Mouse (Mus musculus) spleen, postnatal 10 days (tissue): ENCODE measurements around the gene Sdhaf2.

ENCODE experiments used
- DNase-seq, 2 experiments: peaks; one replicate each; pipeline ENCODE4 v3.0.0; 2021 to 2022; ENCODE audit warnings: low spot score in 2 of 2

Sdhaf2 gene

DNA sequence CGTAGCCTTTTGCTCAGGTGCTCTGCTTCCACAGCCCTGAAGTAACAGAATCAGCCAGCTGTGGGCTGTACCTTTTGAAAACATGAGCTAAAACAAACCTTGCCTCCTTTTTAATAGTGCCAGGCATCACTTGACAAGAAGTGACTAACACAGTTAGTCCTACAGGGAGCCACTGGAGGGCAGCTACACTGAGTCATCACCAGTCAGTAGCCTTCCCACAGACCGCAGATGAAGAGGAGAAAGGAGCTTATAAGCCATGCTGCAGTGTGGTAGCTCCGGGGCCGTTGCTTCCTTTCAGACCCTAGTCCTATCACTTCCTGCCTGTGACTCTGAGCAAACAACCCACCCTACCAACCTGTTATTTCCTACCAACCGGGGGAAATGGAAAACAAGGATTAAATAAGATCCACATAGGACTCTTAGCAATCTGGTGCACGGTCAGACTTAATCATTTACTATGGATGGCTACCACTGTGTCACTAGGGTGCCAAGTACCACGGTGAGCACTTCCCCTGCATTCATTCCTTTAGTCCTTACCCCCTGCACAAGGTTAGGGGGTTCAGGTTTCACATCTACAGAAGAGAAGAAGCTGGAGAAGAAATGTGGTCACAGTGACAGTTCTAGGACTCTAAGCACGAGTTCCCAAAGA, 28.3 kb downstream of the Sdhaf2 start:
- DNase-seq, result no peak

DNA sequence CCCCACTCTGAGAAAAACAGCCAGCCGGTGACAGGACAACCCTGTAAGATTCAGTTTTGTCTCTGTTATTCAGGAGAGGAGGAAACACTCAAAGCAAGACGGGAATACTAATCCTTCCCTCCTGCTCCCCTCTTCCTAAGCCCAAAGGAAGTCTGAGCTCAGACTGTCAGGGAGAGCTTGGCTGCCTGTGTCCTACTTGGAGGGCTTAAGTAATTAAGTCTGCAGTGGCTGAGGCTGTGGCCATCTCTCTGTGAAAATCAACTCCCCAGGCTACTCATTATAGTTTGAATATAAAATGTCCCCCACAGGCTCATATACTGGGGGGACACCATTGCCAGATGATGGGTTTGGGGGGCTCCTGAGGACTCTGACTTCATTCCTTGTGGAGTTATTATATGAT, 29.0 kb downstream of the Sdhaf2 start:
- DNase-seq, result no peak

DNA sequence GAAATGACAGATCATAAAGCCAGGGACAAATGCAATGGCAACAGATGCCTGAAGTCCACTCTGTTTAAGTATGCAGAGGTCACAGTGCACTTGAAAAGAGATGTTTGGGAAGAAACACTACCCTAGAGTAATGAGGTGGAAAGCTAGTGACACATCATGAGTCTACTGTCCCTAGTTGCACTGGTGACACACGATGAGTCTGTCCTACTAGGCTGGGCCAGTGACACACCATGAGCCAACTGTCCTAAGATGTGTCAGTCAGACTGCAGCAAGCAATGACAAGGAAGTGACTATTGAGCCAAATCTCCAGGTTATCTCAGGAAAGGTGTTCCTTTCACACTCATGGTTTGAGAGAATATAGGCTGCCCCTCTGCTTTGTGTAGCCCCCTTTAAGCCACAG, 30.3 kb downstream of the Sdhaf2 start:
- no peak for DNase-seq

DNA sequence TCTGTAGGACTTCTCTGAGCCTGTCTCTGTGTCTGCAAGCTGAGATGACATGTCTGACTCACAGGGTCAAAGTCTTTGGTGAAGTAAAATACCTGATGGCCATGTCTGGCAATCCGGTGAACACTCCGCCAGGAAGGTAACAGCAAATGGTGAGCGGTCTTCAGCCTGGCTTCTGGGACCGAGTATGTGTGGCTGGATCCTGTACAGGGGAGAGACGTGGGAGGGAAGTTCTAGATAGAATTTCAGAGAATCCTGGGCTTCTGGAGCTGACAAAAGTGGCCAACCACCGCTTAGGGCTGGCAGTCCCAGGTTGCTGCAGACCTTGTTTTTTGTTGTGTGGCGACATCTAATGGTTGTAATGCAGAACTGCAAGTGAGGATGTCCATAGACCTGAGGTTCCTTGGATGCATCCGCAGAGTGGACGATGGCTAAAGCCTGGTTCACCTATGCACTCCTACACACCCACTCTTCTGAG, 39.6 kb downstream of the Sdhaf2 start:
- DNase-seq, result peak; percentile 18 to 48

DNA sequence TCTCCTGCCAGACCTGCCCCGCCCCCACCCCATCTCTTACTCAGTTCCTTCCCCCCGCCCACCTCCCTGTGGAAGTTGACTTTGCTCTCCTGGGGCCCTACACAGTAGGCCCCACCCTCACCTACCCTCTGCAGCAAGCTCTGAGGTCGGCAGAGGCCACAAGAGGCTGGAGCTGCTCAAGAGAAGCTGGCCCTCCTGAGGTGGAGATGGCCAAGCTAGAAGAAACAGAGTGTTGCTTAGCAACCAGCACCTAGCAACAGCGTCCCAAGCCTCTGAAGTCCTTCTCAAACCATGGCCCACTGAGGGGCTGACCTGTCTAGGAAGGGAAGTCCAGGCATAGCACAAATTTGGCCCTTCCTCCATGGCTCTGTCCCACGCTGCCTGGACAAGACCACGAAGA, 43.2 kb downstream of the Sdhaf2 start, which contains the start of gene Ppp1r32:
Gene Ppp1r32, minus strand, starts transcription at position 226 of the 400 bp plus-strand sequence.
- DNase-seq, result no peak

DNA sequence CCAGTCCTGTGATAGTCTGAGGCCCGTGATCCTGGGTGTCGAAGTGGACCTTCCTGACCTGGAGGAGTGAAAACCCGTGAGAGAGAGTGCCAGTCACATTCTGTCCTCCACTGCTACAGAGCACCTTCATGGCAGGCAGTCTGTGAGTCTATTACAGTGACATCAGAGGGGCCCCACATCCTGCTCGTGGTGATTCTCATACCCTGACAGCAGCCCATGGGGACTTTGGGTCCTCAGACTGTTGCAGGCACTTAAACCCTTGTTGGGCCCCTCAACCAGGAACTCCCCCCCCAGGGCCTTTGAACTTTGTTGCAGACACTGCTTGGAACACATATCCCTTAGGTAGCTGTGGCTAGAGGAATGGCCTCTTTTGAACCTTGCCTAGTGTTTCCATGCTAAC, 46.4 kb downstream of the Sdhaf2 start:
- DNase-seq, result no peak

DNA sequence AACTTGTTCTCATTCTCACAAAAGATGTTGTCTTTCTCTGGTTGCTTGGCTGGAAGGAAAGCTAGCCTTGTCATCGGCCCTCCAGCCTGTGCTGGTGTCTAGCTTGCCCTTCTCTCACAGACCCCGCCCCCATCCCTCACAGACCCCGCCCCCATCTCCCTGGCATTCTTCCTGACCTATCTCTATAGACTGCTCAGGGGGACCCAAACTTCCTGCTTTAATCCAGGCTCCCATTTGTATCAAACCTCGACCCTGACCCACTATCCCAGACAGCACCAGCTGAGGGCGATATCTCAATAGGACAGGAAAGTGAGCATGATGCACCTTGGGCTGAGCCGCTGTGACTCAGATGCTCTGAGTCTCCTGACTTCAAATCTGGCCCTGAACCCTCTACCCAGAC, 52.2 kb downstream of the Sdhaf2 start:
- DNase-seq, result no peak

DNA sequence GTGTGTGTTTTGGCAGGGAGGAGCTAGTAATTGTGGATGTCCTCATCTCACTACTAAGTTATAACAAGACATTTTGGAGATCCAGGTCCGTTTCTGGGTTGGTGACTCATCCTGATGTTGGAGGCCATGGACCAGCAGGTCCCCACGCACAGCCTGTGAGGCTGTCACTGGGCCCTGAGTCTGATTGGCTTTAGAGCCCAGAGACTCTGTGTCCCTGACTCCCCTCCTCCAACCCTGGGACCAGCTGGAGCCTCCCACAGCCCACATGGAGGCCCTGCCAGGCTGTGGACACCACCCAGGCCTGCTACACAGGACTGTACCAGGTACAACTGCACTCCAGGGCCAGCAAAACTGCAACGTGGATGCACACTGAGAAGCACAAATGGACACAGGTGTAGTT, 53.0 kb downstream of the Sdhaf2 start:
- DNase-seq, result no peak

DNA sequence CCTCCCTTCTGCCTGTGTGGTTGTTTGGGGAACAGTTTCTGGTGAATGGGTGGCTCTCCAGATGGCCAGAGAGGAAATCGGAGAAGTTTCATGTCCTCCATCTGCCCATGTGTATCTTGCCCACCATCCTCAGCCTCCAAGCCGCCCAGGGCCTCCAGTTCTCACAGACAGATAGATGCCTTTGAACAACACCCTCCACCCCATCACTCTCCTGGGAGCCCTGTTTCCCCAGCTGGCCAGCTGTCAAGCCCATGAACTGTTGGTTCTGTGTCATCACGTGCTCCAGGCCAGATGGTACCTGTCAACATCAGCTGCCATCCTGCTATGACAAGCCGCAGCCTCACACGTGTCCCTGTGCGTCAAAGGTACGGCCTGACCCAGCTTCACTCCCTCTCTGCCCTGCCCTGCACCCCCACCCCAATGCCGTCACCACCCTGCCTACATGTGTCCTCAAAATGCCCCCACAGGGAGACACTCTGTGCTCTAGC, 56.7 kb downstream of the Sdhaf2 start:
- DNase-seq, result peak in 1 of 2 experiments; percentile 43

DNA sequence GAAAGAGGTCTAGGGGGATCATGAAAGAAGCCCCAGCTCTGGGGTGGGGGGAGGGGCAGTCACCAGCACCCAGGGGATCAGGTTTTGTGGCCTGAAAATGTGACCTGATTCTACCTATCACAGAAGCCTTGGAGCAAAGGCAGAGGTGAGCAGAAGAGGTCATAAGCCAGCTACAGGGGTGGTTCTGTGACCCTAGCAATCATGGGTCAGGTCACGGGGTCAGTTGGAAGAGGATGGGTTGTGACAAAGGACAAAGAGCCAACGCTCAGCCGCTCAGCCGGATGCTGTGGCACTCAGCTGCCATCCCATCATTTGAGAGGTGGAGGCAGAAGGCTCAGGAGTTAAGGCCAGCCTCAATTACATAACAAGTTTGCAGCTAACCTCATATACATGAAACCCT, 61.5 kb downstream of the Sdhaf2 start:
- no peak for DNase-seq

DNA sequence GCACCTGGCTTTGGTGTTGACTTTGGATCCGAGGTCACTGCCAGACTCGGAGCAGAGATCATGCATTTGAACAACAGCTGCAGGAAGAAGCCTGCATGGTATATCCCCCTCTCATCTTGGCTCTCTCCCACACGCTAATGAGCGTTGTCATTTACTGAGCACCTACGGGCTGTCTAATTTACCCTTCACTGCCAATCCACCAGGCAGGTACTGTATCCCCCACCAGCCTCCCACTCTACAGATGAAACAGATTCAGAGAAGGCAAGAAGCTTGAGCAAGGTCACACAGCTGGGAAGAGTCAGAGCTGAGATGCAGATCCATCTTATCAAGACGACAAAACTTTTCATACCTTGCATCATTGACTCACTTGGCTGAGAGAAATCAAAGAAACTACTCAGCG, 64.4 kb downstream of the Sdhaf2 start:
- DNase-seq, result no peak

DNA sequence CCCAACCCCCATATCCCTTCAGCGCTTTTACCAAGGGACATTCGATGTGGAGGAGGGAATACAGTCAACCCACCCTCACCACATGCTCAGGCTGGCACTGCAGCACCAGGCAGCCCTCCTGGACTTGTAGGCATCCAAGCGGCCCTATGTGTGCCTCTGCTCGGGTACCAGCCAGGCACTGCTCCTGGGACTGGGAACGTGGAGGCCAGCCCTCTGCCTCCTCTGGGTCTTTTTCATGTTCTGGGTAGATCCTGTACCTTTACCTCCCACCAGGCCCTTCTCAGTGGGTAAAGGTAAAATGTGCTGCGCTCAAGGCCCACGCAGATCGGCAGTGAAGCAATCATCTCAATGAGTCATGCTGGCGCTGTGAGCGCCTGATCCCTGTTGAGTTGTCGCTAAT, 66.0 kb downstream of the Sdhaf2 start:
- DNase-seq, result no peak

DNA sequence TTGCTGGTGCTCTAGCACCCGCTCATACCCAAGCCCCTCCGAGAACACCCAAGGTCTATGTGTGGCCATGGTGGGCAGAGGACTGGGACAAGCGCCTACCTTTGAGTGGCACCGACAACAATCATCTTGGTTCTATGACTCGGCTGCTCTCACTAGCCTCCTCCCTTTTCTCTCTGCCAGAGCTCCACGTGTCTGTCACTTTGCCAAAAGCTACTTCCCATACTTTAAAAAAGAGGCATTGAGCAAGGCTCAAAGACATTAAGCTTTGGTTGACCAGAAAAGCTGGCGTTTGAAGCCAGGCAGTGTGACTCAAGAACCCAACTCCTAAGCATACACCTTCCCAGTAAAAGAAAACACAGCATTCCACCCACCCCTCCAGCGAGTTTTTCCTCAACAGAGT, 67.8 kb downstream of the Sdhaf2 start:
- DNase-seq, result no peak

DNA sequence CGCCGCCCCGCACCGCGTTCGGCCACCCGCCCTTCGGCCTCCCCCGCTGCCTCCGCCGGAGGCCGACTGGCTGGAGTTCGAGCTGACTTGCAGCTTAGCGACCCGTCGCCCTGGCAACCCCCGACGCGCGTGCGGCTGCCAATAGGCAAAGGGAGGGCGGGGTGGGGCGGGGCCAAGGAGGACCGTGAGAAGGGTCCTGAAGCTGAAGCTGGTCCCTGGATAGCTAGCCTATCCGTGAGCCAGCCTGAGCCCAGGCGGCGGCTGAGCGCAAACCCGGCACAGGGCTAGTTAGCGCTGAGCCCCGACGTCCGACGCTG, 68.5 kb downstream of the Sdhaf2 start:
- DNase-seq, result peak in 1 of 2 experiments; percentile 56

DNA sequence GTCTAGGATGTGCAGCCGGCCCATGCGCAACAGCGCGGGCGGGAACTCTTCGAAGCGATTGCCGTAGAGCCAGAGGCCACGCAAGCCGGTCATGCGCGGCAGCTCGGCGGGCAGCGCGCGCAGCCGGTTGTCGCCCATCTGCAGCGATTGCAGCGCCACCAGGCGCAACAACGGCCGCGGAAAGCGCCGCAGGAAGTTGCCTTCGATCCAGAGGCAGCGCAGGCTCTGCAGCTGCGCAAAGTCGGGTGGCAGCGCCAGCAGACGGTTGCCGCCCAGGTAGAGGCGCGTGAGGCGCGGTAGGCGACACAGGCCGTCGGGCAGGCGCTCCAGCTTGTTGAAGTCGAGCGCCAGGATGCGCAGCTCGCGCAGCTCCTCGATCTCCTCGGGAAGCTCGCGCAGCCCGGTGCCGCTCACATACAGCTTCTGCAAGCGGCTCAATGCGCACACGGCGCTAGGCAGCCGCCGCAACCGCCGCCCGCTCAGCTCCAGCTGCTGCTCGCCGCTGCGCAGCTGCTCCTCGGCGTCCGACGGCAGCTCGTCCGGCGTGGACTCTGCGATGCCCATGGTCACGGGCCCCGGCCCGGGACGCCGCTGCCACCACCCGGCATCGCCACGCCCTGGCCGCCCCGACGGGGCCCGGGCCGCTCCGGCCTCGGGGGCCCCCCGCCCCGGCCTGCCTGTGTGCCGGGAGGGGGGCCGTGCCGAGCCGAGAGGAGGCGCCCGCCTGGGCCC, 69.0 kb downstream of the Sdhaf2 start, which contains the start of gene Lrrc10b:
Gene Lrrc10b, minus strand, starts transcription at position 722 of the 732 bp plus-strand sequence.
- DNase-seq, result peak; percentile 29 to 65

DNA sequence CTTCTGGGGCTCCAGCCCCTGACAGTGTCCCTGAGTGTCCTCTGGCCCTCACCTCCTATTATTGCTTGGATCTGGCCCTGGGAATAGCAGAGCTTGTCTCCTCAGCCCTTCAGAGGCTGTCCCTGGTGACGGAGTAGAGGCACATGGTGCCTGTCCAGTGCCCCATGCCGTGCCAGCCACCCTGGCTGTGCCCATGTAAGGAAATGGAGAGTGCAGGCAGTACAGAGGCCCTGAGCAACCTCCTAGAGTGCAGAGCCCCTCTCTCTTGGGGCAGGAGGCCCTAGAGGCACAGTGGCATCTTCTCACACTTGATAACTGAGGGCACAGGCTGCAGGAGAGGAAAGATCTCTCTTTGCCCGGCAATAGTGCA, 70.5 kb downstream of the Sdhaf2 start:
- no peak for DNase-seq

DNA sequence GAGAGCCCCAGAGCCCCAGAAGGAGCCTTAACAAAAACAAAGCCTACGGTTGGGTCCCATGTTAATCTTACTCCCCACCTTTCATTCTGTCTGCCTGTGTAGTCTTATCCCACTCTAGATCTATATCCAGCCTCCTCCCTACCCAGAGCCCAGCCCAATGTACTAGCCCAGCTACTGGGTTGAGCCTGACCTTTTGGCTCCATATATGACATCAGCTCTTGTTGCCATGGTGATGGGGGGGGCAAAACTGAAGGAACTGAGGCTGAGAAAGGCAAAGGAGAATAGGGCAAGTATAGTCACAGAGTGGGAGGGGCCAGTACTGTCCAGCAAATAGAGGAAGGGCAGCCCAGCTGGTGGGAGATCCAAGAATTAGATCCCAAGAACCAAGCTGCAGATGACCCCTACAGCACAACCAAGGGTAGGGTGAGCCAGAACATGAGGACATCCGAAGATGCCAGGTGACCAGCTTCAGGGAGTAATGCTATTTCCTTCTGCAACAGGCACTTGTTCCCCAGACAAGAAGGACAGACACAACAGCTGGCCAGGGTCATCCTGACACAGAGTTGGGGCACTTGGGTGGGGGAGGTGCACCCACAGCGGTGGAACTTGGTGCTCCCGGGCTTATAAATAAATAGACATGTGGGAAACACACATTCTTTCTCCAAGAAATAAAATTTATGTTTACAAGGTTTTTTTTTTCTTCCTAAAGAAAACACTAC, 71.1 kb downstream of the Sdhaf2 start:
- no peak for DNase-seq
